ENCODE assay signal across 9 mouse cellular contexts in the genomic region with DNA sequence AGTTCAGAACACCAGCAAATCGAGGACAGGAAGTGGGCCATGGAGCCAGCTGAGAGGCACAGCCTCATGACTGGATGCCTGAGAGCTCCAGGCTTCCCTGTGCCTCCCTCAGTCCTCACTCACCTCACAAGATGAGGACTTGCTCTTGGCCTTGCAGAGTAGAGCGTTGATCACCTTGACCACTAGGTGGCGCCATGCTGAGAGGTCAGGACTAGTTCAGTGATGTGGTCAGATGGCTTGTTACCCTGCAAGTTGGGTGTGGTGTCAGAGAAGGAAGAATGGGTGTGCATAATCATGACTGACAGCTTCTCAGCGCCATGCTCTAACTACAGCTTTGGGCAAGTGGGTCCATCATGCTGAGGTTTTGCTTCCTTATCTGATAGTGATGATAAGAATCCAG. TPM values are rescaled to one million over a fixed set of nuclear protein-coding genes. Genes with fewer than 3 reads are reported as not detected.
DNase-seq lines count a peak whose midpoint lies in the region; ATAC-seq and TF ChIP-seq lines count a peak whose summit lies in the region.
"Had no signal": no experiment of that assay in that cellular context is flagged by ENCODE, and none has a peak within 500 bp of the region (broad histone marks: within the 10 kb centered on the region; RNA-seq: fewer than 3 reads in every experiment).

No protein-coding gene starts in this region.

- peak; percentile 82 for TF ChIP-seq CTCF in embryonic fibroblast, embryonic 13.5 days (IDR thresholded peaks at IDR 0.05; ENCODE audit: borderline replicate concordance, insufficient read depth, low read length)

- H3K4me1 ChIP-seq in midbrain, embryonic 14.5 days (ENCODE audit: control insufficient read depth, insufficient read depth, low read length), result 0 out of 2 replicates have a peak, but pooled peaks cover 6% of the 10 kb centered on the region
- no peaks in the 10 kb centered on the region for H3K4me1 ChIP-seq in midbrain, embryonic 13.5 days (replicated peaks)
- no peaks in the 10 kb centered on the region for H3K4me1 ChIP-seq in embryonic fibroblast, embryonic 13.5 days (ENCODE audit: control insufficient read depth, insufficient read depth, low read length)

- H3K4me3 ChIP-seq in midbrain, embryonic 14.5 days (replicated peaks; ENCODE audit: low read depth, low read length), result no peak overlapping the region
- H3K4me3 ChIP-seq in midbrain, embryonic 13.5 days (replicated peaks), result no peak overlapping the region
- H3K4me3 ChIP-seq in embryonic fibroblast, embryonic 13.5 days (ENCODE audit: insufficient read depth, low read length), result no peak overlapping the region

- H3K36me3 ChIP-seq in midbrain, embryonic 14.5 days (ENCODE audit: control insufficient read depth, insufficient read depth, low read length), result no peaks in the 10 kb centered on the region
- no peaks in the 10 kb centered on the region for H3K36me3 ChIP-seq in midbrain, embryonic 13.5 days

- WGBS in midbrain, embryonic 14.5 days, result 33% methylated on average over 4 of the region's 4 CpGs
- WGBS in midbrain, embryonic 13.5 days, result 33% methylated on average over 4 of the region's 4 CpGs

- no peak for ATAC-seq in midbrain, embryonic 14.5 days (ENCODE audit: low FRiP score, low TSS enrichment)
- no peak for ATAC-seq in midbrain, embryonic 13.5 days
- peak; percentile 85 for ATAC-seq in monocyte, adult 5-6 weeks (replicated peaks; ENCODE audit: insufficient number of reproducible peaks, low FRiP score, low TSS enrichment, poor library complexity, severe bottlenecking)

- no peaks in the 10 kb centered on the region for H3K9me3 ChIP-seq in midbrain, embryonic 14.5 days (ENCODE audit: control insufficient read depth, low read length)
- H3K9me3 ChIP-seq in midbrain, embryonic 13.5 days, result no peaks in the 10 kb centered on the region

- no peak overlapping the region for H3K9ac ChIP-seq in midbrain, embryonic 14.5 days (replicated peaks; ENCODE audit: low read length)
- no peak overlapping the region for H3K9ac ChIP-seq in midbrain, embryonic 13.5 days (replicated peaks)

- H3K27ac ChIP-seq in midbrain, embryonic 14.5 days (replicated peaks; ENCODE audit: low read depth, low read length), result no peak overlapping the region
- H3K27ac ChIP-seq in midbrain, embryonic 13.5 days, result no peak overlapping the region
- no peak overlapping the region for H3K27ac ChIP-seq in embryonic fibroblast, embryonic 13.5 days (ENCODE audit: insufficient read depth, low read length)

- no peaks in the 10 kb centered on the region for H3K27me3 ChIP-seq in midbrain, embryonic 14.5 days (ENCODE audit: control insufficient read depth, insufficient read depth, low read length)
- H3K27me3 ChIP-seq in midbrain, embryonic 13.5 days, result no peaks in the 10 kb centered on the region

- no peak overlapping the region for H3K4me2 ChIP-seq in midbrain, embryonic 14.5 days (ENCODE audit: low read length)
- no peak overlapping the region for H3K4me2 ChIP-seq in midbrain, embryonic 13.5 days (replicated peaks)

- TF ChIP-seq POLR2A in embryonic fibroblast, embryonic 13.5 days (IDR thresholded peaks at IDR 0.05; ENCODE audit: low read depth, low read length), result no peak

- peak; percentile 24 to 55 for DNase-seq in cerebellum, postnatal 25 days
- DNase-seq in cerebellum, adult 9-10 months, result no peak
- DNase-seq in midbrain, embryonic 14.5 days, result peak; percentile 24
- peak; percentile 49 for DNase-seq in thymus, postnatal 25 days
- DNase-seq in ovary, adult 18-20 months (ENCODE audit: low spot score), result no peak

RNA-seq across cellular contexts. Expression of gene 4921507P07Rik, which starts 5.2 kb away (rescaled TPM):
- polyA plus RNA-seq in midbrain, embryonic 14.5 days (2014; fragmentation: Nextera tagmentation; extraction: Ambion mirVana), result 3.2 and 3.5 TPM in 2 replicates
- 1.9 and 2.9 TPM in 2 replicates for polyA plus RNA-seq in midbrain, embryonic 13.5 days (2015; fragmentation: Nextera tagmentation; extraction: Ambion mirVana)
- polyA plus RNA-seq in embryonic fibroblast, embryonic 13.5 days (2011; ENCODE audit: insufficient read length, low read depth, missing spikeins), result not detected in 2 replicates
- 0.78 to 3.5 TPM (median 0.86 TPM) in 3 replicates for total RNA-seq in monocyte, adult 5-6 weeks (2017)

RNA-seq across cellular contexts. Expression of gene Cycs, which starts 35.3 kb away (rescaled TPM):
- polyA plus RNA-seq in midbrain, embryonic 14.5 days (2014; fragmentation: Nextera tagmentation; extraction: Ambion mirVana), result 70.5 and 77.8 TPM in 2 replicates
- 66.0 and 73.9 TPM in 2 replicates for polyA plus RNA-seq in midbrain, embryonic 13.5 days (2015; fragmentation: Nextera tagmentation; extraction: Ambion mirVana)
- 11.0 and 16.8 TPM in 2 replicates for polyA plus RNA-seq in embryonic fibroblast, embryonic 13.5 days (2011; ENCODE audit: insufficient read length, low read depth, missing spikeins)
- total RNA-seq in monocyte, adult 5-6 weeks (2017), result 89.4 to 102 TPM (median 102 TPM) in 3 replicates

RNA-seq across cellular contexts. Expression of gene Npvf, which starts 52.6 kb away (rescaled TPM):
- 0.37 and 0.57 TPM in 2 replicates for polyA plus RNA-seq in midbrain, embryonic 14.5 days (2014; fragmentation: Nextera tagmentation; extraction: Ambion mirVana)
- 0.94 TPM in 1 of 2 replicates, not detected in the other for polyA plus RNA-seq in midbrain, embryonic 13.5 days (2015; fragmentation: Nextera tagmentation; extraction: Ambion mirVana)
- not detected in 2 replicates for polyA plus RNA-seq in embryonic fibroblast, embryonic 13.5 days (2011; ENCODE audit: insufficient read length, low read depth, missing spikeins)
- total RNA-seq in monocyte, adult 5-6 weeks (2017), result not detected in 3 replicates
- polyA plus RNA-seq: lung, embryonic 16.5 days had no signal

Comparison
In these comparisons a context has a peak if more than half of its experiments do, and no peak if none do; other contexts are left out.
1. DNase-seq: peak in cerebellum, postnatal 25 days (2 of 2), midbrain, embryonic 14.5 days (single experiment) and thymus, postnatal 25 days (single experiment); none in cerebellum, adult 9-10 months (single experiment) and ovary, adult 18-20 months (single experiment).